Mouse (Mus musculus): ENCODE results near the gene Zdhhc14.
A peak's percentile ranks its signal among the peaks of the same experiment; 100 is the strongest.

Zdhhc14 gene

DNA sequence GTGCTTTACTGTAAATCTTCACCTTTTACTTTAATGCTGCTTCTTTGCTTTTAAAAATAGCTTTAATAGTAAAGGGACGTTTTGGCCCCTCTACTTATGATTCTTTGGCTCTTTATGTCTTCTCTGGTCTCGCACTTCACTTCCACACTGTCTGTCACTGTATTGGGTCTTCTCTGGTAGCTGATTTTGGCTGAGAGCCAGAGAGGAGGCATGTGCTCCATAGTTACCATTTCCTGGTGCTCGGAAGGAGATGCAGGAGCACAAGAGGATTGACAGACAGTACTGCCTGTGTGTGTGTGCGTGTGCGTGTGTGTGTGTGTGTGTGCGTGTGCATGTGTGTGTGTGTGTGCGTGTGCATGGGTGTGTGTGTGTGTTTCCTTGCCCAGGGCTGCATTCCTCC, 14.2 kb downstream of the Zdhhc14 start:
- DNase-seq = peak; percentile 58

DNA sequence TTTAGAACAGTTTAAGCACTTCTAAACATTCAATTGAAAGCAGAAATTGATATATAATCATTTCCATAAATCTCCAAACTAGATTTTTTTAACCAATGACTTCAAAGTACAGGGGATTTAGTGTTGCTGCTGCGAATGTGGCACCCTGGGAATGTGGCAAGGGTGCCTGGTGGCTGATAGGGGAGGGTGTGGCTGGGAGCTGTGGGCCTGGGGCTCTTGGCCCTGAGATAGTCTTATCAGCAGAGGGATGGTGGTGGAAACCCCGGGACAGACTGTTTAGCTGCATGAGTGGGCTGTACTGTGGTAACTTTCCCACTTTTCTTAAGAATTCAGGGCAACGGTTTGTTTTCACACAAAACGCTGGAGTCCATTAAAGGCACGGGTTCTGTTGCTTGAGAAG, 14.6 kb downstream of the Zdhhc14 start:
- DNase-seq = no peak

DNA sequence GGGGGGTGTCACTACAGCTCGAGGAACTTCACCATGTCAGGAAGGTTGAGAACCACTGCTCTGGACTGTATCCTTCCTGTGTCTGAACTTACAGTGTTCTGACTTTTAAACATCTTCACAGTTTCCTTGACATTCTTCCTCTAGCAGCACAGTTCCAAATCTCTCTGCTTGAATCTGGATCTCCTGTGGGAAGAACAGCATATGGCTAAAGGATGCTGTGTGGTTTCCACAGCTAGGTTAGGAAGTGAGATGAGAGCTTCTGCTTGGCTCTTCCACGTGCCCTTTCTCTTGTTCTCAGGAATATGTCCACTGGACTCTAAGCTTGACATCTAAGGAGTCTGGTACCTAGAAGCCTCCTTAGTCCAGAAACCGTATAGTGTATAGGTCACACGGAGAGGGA, 15.7 kb downstream of the Zdhhc14 start:
- DNase-seq = no peak

DNA sequence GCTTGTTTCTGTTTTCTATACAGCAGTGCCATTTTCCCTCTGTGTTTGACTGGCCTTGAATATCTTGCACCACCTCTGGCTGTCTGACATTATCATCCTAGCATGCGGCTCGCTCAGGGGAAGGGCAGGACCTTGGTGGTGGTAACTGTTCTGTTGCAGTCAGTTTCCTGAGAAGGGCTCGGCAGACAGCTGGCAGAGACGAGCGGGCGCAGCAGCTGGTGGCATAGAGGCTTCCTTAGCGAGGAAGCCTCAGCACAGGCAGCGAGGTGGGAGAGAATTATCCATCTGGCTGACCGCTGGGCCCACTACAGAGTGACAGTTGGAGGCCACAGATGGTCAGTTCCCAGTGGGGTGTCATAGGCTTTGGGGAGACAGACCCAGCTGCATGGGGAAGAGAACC, 18.2 kb downstream of the Zdhhc14 start:
- no peak for DNase-seq

DNA sequence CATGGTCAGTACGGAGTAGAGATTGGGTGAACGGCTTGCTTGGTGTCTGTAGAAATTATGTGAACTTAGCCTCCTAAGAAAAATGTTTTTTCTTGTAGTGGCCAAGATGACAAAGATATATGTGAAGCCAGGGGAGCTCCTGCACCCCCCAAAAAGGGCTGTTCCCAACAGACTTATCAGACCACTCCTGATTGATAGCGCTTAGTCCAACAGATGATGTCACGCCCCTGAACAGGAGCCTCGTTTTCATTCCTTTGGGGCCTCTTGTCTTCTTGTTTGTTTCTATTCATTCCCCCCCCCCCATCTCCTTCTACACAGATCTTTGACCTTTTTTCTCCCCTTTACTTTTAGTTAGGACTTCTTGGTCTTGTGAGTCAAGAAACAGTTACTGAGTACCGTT, 19.4 kb downstream of the Zdhhc14 start:
- no peak for DNase-seq

DNA sequence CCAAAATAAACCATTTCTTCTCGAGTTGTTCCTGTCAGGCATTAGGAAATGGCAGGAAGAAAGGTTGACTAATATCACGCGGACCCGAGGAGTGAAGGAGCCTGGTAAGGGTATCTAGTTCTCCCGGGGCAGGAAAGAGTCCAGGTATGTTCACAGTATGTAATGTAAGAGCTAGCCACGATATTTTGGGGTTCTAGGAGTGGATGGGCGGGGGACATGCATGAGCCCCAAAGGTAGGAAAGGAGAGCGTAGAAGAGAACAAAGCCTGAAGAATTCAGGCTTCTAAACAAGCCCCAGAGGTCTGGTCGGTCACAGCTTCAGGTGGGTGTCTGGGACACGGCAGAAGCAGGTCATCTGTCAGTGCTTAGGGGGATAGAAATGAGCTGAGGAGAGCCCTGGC, 27.1 kb downstream of the Zdhhc14 start:
- DNase-seq = no peak

DNA sequence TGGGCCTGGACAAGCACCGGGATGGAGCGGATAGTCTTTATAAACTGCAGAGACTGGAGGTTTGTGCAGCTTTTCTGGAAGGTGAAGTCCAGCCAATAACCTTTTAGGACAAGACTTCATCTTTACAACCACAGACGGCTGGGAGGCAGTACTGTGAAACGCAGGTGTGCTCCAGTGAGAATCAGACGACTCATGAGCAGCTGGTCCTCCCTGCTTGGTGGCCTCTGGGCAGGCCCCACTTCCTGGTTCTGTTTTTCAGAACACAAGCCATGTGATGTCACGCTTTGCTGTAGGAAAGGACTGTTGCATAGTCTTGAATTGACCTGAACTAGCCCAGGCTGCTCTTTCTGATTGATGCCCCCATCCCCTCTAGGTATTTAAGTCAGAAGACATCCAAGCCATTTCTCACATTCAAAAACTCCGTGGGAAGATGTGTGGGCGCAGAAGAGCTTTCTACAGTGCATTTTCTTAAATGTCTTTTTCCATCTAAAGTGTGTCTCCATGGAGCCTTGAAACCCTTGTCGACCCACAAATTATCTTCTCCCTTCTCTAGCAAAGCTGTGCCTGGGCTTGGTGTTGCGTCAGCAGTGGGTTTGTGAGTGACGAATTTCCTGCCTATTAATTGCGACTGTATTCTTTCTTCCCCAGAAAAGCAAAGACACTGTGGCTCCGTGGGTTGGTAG, 27.7 kb downstream of the Zdhhc14 start:
- no peak for DNase-seq

DNA sequence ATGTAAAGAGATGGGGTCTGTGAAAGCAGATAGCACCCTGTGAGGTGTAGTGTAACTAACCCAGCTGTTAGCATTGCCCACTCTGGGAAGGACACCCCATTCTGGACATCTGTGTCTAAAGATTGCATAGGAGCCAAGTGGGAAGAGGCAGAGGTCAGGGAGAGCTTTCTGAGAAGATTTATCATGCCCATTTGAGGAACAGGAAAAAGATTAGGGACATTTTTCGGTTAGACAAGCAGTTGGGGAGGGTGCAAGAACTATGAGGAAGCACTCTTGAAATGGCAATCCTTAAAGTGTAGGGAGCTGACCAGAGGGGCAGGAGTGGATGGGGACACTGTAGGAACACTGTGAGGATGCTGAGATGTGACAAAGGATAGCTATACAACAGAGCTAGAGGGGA, 29.2 kb downstream of the Zdhhc14 start:
- DNase-seq = no peak

DNA sequence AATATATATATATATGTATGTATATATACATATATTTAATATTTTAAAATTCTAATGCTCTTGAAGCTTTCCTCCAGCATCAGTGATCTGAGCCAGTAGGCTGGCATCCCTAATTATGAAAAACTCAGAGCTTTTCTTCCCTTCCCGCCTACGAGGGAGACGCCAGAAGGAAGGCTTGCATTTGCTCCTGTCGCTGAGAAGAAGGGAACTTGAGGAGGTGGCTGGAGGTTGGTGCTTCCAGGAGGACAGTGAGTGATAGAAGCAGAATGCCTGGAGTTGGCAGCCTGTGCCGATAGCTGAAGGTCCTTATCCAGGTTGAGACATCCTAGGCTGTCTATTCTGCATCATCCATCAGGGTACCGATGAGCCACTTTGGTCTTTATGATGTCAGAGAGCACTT, 37.2 kb downstream of the Zdhhc14 start:
- no peak for DNase-seq

DNA sequence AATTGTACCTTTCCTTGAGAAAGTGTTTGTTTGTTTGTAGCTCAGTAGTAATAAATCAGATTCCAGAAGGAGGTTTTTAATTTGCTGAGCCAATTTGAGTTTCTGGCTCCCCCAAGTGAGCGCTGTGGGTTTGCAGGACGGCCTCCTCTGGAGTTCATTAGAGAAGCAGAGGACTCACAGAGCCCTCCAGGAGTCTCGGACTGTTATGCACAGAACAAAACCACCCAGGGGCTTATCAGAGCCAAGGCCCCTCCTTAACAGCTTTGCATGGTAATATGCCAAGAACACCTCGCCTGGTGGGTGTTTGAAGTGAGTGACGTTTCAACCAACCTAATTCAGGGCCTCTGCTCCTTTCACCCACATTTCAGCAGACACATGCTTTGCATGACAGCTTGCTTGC, 40.5 kb downstream of the Zdhhc14 start:
- DNase-seq = no peak

DNA sequence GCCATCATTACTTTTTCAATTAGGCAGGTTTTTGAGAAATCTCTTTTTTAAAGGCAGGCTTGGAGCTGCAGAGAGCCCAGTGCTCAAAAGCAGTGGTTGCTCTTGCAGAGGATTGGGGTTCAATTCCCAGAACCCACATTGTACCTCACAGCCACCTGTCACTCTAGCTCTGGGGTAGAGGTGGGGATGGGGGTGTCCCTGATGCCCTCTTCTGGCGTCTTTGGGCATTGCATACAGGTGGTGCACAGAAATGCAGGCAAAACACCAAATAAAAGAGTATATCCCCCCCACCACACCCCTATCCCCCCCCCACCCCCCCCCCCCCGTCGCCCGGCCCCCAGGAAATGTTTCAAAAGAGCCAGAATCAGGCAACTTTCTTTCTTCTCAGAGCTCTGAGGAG, 43.0 kb downstream of the Zdhhc14 start:
- no peak for DNase-seq

DNA sequence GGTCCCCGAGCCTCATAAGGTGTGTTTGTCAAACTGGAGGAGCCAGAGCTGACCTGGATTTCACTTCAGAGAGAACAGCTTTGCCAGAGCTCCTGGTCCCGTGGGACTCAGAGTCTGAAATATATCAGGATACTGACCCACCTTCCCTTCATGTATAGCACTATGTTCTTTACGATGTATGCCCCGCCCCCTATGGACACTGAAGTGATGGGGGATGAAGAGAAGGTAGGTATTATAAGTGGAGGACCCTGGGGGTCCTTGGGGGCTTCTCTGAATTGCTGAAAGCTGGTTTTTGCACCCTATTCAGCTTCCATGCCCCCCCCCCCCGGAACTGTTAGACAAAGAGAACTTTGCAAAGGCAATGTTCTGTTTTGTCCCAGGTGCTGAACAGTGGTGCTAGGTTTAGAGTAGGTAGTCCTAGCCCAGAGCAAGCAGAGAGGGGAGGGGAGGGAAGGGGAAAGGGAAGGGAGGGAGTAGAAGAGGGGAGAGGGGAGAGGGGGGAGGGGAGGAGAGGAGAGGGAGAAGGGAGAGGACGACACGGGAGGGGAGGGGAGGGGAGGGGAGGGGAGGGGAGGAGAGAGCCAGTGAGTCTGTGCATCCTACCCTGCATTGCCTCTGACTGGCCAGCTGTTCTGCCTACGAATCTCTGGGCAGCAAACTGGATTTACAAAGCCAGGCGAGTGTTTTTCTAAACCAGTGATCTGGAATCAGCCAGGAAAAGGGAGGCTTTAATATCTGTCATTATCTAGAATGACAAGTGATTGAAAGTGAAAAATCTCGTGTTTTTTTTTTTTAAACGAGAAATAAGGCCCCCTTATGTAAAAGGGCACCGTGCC, 44.1 kb downstream of the Zdhhc14 start:
- no peak for DNase-seq

DNA sequence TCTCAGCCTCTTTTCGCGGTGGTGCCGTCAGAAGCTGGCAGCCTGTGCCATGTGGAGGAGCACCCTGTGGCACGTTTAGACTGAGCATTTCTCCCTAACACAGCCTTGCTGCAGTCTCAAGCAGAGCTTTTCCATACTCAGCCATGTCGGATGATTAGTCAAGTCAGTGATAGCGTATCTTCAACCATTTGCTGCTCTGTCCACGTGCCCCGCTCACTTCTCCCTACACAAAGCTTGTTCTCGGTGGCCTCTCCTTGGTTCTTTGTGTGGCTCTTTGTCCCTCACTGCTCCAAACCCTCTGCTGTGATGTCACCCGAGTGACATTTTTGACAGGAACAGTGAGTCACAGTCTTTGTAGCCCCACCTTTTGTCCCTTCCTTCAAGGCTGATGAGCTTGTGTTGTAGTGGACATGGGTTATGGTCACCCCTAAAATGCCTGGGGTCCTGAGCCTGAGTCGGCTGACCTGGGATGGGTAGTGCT, 44.8 kb downstream of the Zdhhc14 start:
- no peak for DNase-seq

DNA sequence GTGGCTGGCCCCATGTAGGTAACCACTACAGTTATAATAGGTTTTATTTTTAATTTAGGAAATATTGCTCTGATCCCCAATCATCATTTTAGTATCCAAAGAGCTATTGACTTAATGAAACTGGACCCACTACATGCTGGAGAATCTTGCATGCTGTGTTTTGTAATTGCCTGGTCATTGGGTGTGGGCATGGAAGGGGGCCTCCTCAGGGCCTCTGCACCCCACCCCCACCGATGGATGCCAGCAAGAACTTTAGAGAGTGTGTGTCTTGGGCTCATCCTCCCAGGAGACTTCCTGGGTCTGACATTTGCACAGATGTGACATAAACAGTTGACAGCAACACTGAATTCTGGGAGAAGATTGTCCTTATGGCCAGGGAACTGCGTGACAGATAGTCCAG, 49.8 kb downstream of the Zdhhc14 start:
- DNase-seq = no peak

DNA sequence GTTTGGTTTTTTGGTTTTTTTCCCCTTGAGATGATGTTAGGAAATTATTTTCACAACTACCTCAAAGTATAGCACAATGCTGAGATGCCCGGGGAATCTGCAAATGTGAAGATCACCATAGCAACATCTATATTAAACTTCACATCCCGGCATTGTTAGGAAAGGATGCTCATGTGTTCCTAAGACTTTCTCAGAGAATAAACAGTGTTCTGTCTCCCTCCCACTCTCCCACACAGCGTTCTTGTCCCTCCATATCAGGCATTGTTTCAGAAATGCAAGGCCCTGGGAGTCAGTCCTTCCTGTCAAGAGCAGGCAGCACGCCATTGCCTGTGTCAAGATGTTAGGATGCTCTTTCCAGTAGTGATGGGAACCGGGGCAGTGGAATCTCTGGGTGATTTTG, 51.7 kb downstream of the Zdhhc14 start:
- DNase-seq = no peak

DNA sequence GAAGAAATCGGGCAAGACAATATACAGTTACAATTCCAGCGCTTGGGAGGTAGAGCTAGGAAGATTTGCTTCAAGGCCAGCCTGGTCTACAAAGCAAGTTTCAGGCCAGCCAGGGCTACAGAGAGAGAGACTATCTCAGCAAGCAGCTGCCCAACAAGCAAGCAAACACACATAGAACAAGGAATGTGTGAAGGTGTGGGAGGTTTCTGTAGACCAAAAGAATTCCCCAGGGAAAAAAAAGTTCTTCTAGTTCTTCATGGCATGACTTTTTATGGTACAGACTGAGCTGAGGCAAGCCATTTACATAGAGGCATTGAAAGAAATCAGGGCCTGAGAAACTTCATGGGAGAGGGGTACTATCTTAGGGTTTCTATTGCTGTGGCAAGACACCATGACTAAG, 52.7 kb downstream of the Zdhhc14 start:
- no peak for DNase-seq

DNA sequence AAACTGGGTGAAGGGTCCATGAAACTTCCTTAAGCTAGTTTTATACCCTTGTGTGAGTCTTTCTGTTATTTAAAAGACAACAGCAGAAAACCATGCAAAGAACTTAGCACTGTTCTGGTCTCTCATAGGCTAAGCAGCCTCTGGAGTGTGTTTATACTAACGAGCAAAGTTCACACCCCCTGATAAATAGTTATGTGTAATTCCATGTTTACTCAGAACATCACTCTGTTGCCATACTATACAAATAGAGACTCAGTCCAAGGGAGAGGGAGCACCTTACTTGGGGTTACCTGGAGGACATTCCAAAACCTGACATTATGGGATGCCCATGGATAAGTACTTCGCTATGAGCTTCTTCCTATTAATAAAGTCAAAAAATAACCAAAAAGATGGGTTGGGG, 56.2 kb downstream of the Zdhhc14 start:
- no peak for DNase-seq

DNA sequence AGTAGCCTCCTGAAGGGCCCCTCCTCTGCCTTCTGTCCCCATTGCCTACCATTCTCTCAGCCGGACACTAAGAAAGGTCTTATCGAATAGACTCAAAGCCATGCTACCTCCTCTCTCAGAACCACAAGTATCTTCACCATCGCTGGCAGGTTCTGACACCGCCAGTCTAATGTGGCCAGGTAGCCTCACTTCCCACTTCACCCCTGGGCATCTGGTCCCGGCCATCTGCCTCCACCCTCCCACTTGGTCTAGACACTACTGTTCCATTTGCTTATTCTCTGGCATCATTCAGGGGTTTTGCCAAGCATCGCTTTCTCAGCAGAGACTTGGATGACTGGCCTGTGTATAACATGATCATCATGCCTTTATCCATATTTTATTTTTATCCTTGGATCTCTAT, 57.1 kb downstream of the Zdhhc14 start:
- no peak for DNase-seq

DNA sequence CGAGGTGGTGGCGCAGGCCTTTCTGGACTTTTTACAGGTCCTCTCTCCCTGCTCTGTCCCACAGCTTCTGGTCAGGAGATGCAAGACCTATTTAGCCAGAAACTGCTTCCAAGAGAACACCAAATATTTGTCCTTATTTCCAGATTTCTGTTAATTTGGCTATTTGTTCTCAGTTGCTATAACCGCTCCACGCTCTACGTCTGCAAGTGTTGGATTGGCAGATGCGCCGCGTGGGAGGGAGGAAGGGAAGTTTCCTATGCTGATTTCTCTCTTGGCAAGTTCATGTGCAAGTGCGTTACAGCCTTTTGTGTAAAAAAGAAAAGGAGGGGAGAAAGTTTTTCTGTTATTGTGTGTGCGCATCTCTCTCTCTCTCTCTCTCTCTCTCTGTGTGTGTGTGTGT, 58.1 kb downstream of the Zdhhc14 start:
- DNase-seq = no peak

DNA sequence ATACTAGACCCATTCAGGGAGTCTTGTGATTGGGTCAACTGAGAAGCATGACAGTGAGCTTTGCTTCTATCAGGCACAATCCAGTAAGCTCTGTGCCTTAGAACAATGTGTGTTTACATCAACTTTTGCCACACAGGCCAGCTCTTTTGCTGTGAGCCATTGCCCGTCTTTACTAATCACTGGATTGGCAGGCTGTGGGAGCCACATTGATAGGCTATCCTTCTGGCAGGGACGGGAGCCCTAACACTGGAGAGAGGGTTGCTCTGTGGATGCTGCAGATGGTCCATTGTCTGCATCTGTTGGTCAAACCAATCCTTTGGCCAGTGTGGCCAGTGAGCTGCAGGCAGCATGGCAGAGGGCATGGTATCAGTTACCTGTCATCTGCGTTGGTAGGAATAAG, 58.8 kb downstream of the Zdhhc14 start:
- DNase-seq = no peak

DNA sequence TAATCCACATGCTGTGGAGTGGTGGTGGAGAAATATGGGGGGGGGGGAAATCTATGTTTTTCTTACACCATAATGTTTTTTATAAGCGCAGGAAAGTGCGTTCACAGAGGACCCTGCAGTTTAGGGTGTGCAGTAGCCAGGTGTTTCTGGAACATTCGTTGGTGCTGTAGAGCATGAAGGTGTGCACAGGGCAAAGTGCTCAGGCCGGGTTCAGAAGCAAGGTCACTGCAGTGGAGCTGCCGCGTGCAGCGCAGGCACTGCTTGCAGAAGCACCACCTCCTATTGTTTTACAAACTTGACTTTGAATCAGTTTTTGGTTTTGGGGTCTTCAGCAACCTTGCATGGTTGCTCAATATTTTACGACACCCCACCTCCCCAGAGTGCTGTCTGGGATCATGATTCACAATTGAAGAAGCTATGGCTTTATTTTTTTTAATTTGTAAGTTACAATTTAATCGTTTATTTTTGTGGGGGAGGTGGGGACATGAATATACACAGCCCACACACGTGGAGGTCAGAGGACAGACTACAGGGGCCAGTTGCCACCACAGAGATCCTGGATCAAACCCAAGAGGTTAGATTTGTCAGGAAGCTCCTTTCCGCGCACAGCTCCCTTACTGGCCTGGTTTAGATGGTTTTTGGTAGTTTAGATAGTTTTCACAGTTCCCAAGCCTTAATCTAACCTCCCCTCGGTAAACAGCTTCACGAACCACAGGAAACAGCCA, 59.8 kb downstream of the Zdhhc14 start:
- no peak for DNase-seq

DNA sequence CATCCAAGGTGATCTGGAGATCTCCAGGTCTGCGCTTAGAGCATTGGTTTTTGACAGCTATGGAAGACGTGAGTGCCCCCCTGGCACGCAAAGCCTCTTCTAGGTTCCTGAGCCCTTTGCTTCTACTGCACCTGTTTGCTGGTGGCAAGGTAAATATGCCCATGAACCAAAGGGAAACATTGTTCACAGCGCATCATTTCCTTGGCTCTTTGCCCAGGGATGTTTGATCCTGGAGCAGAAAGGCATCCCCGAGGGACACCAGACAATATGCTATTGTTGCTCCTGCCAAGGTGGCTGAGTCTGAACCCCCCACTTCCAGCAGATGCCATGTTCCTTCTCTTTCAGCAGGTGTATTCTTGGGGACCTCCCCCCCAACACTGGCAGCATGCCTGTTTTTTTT, 61.2 kb downstream of the Zdhhc14 start:
- no peak for DNase-seq

DNA sequence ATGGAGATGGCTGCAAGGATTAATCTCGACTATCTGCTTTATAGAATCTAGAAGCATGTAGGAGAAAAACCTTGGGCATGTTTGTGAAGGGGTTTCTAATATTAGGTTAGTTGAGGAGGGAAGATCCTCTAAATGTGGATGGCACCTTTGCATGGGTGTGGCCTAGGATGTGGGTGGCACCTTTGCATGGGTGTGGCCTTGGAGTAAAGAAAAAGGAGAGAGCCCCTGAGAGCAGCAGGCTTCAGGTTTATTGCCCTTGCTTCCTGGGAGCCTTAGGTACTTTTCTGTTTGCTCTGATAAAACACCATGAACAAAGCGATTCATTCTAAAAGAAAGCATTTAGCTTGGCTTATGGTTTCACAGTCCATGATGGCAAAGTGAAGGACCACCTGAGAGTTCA, 62.2 kb downstream of the Zdhhc14 start:
- DNase-seq = no peak

DNA sequence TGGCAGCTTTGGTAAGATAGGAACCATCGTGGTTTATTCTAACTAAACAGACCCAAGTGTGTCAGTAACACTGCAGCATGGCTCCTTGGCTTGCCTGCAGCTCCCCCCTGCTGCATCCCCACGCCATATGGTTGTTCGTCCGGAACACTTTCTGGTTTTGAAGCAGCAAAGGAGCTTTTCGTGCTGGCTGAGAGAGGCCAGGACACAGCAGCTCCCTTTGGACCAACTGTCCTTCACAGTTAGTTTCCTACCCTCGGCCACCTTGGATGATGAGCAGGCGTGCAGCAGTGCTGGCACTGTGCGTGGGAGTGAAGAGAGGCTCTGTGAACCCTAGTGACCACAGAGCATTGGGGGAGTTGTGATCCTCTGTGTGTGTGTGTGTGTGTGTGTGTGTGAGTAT, 64.2 kb downstream of the Zdhhc14 start:
- no peak for DNase-seq
